Mouse (Mus musculus) cerebellum, postnatal 10 days (tissue): ENCODE results near the gene Eid3.

Experiments used
- DNase-seq, 2 experiments: peaks; one replicate each; pipeline ENCODE4 v3.0.0; 2021; ENCODE audit warnings: mixed read lengths in 2 of 2

The Eid3 gene

GRCm38 (mm10) chr10:82913772-82914171 lies 47.3 kb downstream of the Eid3 start:
- no peak for DNase-seq
